Mouse (Mus musculus): ENCODE measurements around the gene Epgn. TPM values are rescaled to one million over a fixed set of nuclear protein-coding genes. Genes with fewer than 3 reads are reported as not detected.

Epgn gene
- polyA plus RNA-seq (2012; ENCODE audit: insufficient read depth, insufficient read length, low replicate concordance, missing spikeins): not detected in 2 replicates

- WGBS: 89% methylated on average over 6 of the region's 6 CpGs
- H3K4me1 ChIP-seq (ENCODE audit: control insufficient read depth, insufficient read depth, low read length): no peaks in the 10 kb centered on the region
- H3K27ac ChIP-seq (ENCODE audit: insufficient read depth, low read depth, low read length): no peak within 1 kb of the TSS
- H3K4me3 ChIP-seq (ENCODE audit: insufficient read depth, low read depth, low read length): no peak within 1 kb of the TSS
- TF ChIP-seq POLR2A (IDR thresholded peaks at IDR 0.05; ENCODE audit: insufficient read depth, low read depth, low read length) (no peak), CTCF (IDR thresholded peaks at IDR 0.05; ENCODE audit: insufficient read depth, low read depth, low read length) (no peak)
These were observed at the start of gene Epgn for GRCm38 (mm10) chr5:91027164-91027563. Gene Epgn (plus strand): TSS chr5:91027464.

GRCm38 (mm10) chr5:90980297-90980696 lies 47.0 kb upstream of the Epgn start:
- H3K27ac ChIP-seq (ENCODE audit: insufficient read depth, low read depth, low read length): no peak overlapping the region
- 91% methylated on average over 7 of the region's 7 CpGs for WGBS
- no peak overlapping the region for H3K4me3 ChIP-seq (ENCODE audit: insufficient read depth, low read depth, low read length)
- no peaks in the 10 kb centered on the region for H3K4me1 ChIP-seq (ENCODE audit: control insufficient read depth, insufficient read depth, low read length)
- TF ChIP-seq CTCF (IDR thresholded peaks at IDR 0.05; ENCODE audit: insufficient read depth, low read depth, low read length) (no peak), POLR2A (IDR thresholded peaks at IDR 0.05; ENCODE audit: insufficient read depth, low read depth, low read length) (no peak)

- TF ChIP-seq CTCF (IDR thresholded peaks at IDR 0.05; ENCODE audit: insufficient read depth, low read depth, low read length) (no peak), POLR2A (IDR thresholded peaks at IDR 0.05; ENCODE audit: insufficient read depth, low read depth, low read length) (no peak)
- Histone ChIP-seq H3K27ac (ENCODE audit: insufficient read depth, low read depth, low read length) (no peak overlapping the region), H3K4me1 (ENCODE audit: control insufficient read depth, insufficient read depth, low read length) (no peaks in the 10 kb centered on the region), H3K4me3 (ENCODE audit: insufficient read depth, low read depth, low read length) (no peak overlapping the region)
- 55% methylated on average over 5 of the region's 5 CpGs for WGBS
These were observed 39.7 kb upstream of the Epgn start for GRCm38 (mm10) chr5:90987605-90988004.

GRCm38 (mm10) chr5:90988149-90988548 lies 39.1 kb upstream of the Epgn start:
- Histone ChIP-seq H3K27ac (ENCODE audit: insufficient read depth, low read depth, low read length) (no peak overlapping the region), H3K4me1 (ENCODE audit: control insufficient read depth, insufficient read depth, low read length) (no peaks in the 10 kb centered on the region), H3K4me3 (ENCODE audit: insufficient read depth, low read depth, low read length) (no peak overlapping the region)
- 52% methylated on average over 3 of the region's 3 CpGs for WGBS
- TF ChIP-seq POLR2A (IDR thresholded peaks at IDR 0.05; ENCODE audit: insufficient read depth, low read depth, low read length) (no peak), CTCF (IDR thresholded peaks at IDR 0.05; ENCODE audit: insufficient read depth, low read depth, low read length) (no peak)

GRCm38 (mm10) chr5:90988592-90988991 lies 38.7 kb upstream of the Epgn start:
- H3K27ac ChIP-seq (ENCODE audit: insufficient read depth, low read depth, low read length): no peak overlapping the region
- 94% methylated on average over 4 of the region's 4 CpGs for WGBS
- no peaks in the 10 kb centered on the region for H3K4me1 ChIP-seq (ENCODE audit: control insufficient read depth, insufficient read depth, low read length)
- no peak overlapping the region for H3K4me3 ChIP-seq (ENCODE audit: insufficient read depth, low read depth, low read length)
- TF ChIP-seq POLR2A (IDR thresholded peaks at IDR 0.05; ENCODE audit: insufficient read depth, low read depth, low read length) (no peak), CTCF (IDR thresholded peaks at IDR 0.05; ENCODE audit: insufficient read depth, low read depth, low read length) (no peak)

- Histone ChIP-seq H3K4me3 (ENCODE audit: insufficient read depth, low read depth, low read length) (no peak overlapping the region), H3K4me1 (ENCODE audit: control insufficient read depth, insufficient read depth, low read length) (no peaks in the 10 kb centered on the region), H3K27ac (ENCODE audit: insufficient read depth, low read depth, low read length) (no peak overlapping the region)
- WGBS: 97% methylated on average over 8 of the region's 8 CpGs
- TF ChIP-seq CTCF (IDR thresholded peaks at IDR 0.05; ENCODE audit: insufficient read depth, low read depth, low read length): no peak
- no peak for TF ChIP-seq POLR2A (IDR thresholded peaks at IDR 0.05; ENCODE audit: insufficient read depth, low read depth, low read length)
These were observed 27.3 kb upstream of the Epgn start for GRCm38 (mm10) chr5:90999942-91000341.

- no peaks in the 10 kb centered on the region for H3K4me1 ChIP-seq (ENCODE audit: control insufficient read depth, insufficient read depth, low read length)
- H3K4me3 ChIP-seq (ENCODE audit: insufficient read depth, low read depth, low read length): no peak overlapping the region
- 96% methylated on average over 10 of the region's 10 CpGs for WGBS
- no peak overlapping the region for H3K27ac ChIP-seq (ENCODE audit: insufficient read depth, low read depth, low read length)
- TF ChIP-seq CTCF (IDR thresholded peaks at IDR 0.05; ENCODE audit: insufficient read depth, low read depth, low read length) (no peak), POLR2A (IDR thresholded peaks at IDR 0.05; ENCODE audit: insufficient read depth, low read depth, low read length) (no peak)
These were observed 12.0 kb upstream of the Epgn start for GRCm38 (mm10) chr5:91015216-91015615.

GRCm38 (mm10) chr5:91023114-91023513 lies 4.2 kb upstream of the Epgn start:
- Histone ChIP-seq H3K4me1 (ENCODE audit: control insufficient read depth, insufficient read depth, low read length) (no peaks in the 10 kb centered on the region), H3K4me3 (ENCODE audit: insufficient read depth, low read depth, low read length) (no peak overlapping the region), H3K27ac (ENCODE audit: insufficient read depth, low read depth, low read length) (no peak overlapping the region)
- TF ChIP-seq CTCF (IDR thresholded peaks at IDR 0.05; ENCODE audit: insufficient read depth, low read depth, low read length) (no peak), POLR2A (IDR thresholded peaks at IDR 0.05; ENCODE audit: insufficient read depth, low read depth, low read length) (no peak)
- 93% methylated on average over 8 of the region's 8 CpGs for WGBS

- Histone ChIP-seq H3K4me3 (ENCODE audit: insufficient read depth, low read depth, low read length) (no peak overlapping the region), H3K27ac (ENCODE audit: insufficient read depth, low read depth, low read length) (no peak overlapping the region), H3K4me1 (ENCODE audit: control insufficient read depth, insufficient read depth, low read length) (no peaks in the 10 kb centered on the region)
- TF ChIP-seq CTCF (IDR thresholded peaks at IDR 0.05; ENCODE audit: insufficient read depth, low read depth, low read length) (no peak), POLR2A (IDR thresholded peaks at IDR 0.05; ENCODE audit: insufficient read depth, low read depth, low read length) (no peak)
- WGBS: 63% methylated on average over 1 of the region's 1 CpGs
These were observed 576 bp downstream of the Epgn start for GRCm38 (mm10) chr5:91027840-91028239.

- Histone ChIP-seq H3K27ac (ENCODE audit: insufficient read depth, low read depth, low read length) (no peak overlapping the region), H3K4me3 (ENCODE audit: insufficient read depth, low read depth, low read length) (no peak overlapping the region), H3K4me1 (ENCODE audit: control insufficient read depth, insufficient read depth, low read length) (no peaks in the 10 kb centered on the region)
- TF ChIP-seq CTCF (IDR thresholded peaks at IDR 0.05; ENCODE audit: insufficient read depth, low read depth, low read length) (no peak), POLR2A (IDR thresholded peaks at IDR 0.05; ENCODE audit: insufficient read depth, low read depth, low read length) (no peak)
- WGBS: 81% methylated on average over 2 of the region's 2 CpGs
These were observed 3.4 kb downstream of the Epgn start for GRCm38 (mm10) chr5:91030629-91031028.
